Mouse (Mus musculus): ENCODE data around the gene Ivns1abp. TPM values are rescaled to one million over a fixed set of nuclear protein-coding genes. Genes with fewer than 3 reads are reported as not detected.

Gene Ivns1abp
- total and polyA plus RNA-seq, 3 experiments: 77.6 to 216 (median 197) TPM

- peaks cover 0 to 14% of the 10 kb centered on the region in 2 experiments; a peak in 1 of 4 replicates for H3K4me1 ChIP-seq (ENCODE audit: control insufficient read depth in 1 of 2, insufficient read depth in 2 of 2)
- no peaks in the 10 kb centered on the region for H3K36me3 ChIP-seq (replicated peaks in 1 of 2; ENCODE audit: control insufficient read depth in 1 of 2, insufficient read depth in 1 of 2, low read length in 1 of 2)
- no peak overlapping the region for H3K4me3 ChIP-seq (replicated peaks in 1 of 3; ENCODE audit: low read depth in 2 of 3, low read length in 2 of 3, poor library complexity in 1 of 3)
- dilution Hi-C loops (cut with MboI; ENCODE audit: extremely low pct_ligation_motif_present, extremely low pct_unique_long_range_greater_than_20kb, low sequenced_read_pairs) (no loop called here), in situ Hi-C loops (cut with MboI; ENCODE audit: low pct_ligation_motif_present, low pct_unique_long_range_greater_than_20kb, low sequenced_read_pairs) (no loop called here)
- H3K79me2 ChIP-seq (replicated peaks; ENCODE audit: control insufficient read depth, extremely low read depth, insufficient read depth, poor library complexity, severe bottlenecking): no peaks in the 10 kb centered on the region
- TF ChIP-seq USF2 (conservative IDR thresholded peaks at IDR 0.05; ENCODE audit: low read depth, low read length) (no peak), ZMIZ1 (IDR thresholded peaks at IDR 0.05; ENCODE audit: low read depth, low read length) (no peak), EP300 (IDR thresholded peaks at IDR 0.05; ENCODE audit: low read length) (no peak), ELF1 (IDR thresholded peaks at IDR 0.05; ENCODE audit: low read depth, low read length) (no peak), MXI1 (IDR thresholded peaks at IDR 0.05; ENCODE audit: low read depth, low read length) (no peak), SMC3 (IDR thresholded peaks at IDR 0.05; ENCODE audit: low read depth, low read length) (no peak), ETS1 (conservative IDR thresholded peaks at IDR 0.05; ENCODE audit: low read depth, low read length) (no peak), POLR2A (IDR thresholded peaks at IDR 0.05; ENCODE audit: low read depth, low read length) (no peak), E2F4 (IDR thresholded peaks at IDR 0.05; ENCODE audit: insufficient replicate concordance, low read depth, low read length) (no peak), CHD1 (IDR thresholded peaks at IDR 0.05; ENCODE audit: low read depth, low read length) (no peak), RCOR1 (conservative IDR thresholded peaks at IDR 0.05; ENCODE audit: low read depth, low read length) (no peak)
- H3K9me3 ChIP-seq (replicated peaks; ENCODE audit: low read length): no peaks in the 10 kb centered on the region
- H3K27ac ChIP-seq (ENCODE audit: insufficient read depth, low read depth): no peak overlapping the region
- no peak overlapping the region for H3K4me2 ChIP-seq (ENCODE audit: insufficient read depth, low read depth, poor library complexity, severe bottlenecking)
- H3K27me3 ChIP-seq (replicated peaks): no peaks in the 10 kb centered on the region
- no peak overlapping the region for H3K9ac ChIP-seq (ENCODE audit: insufficient read depth, low read depth)
- no peak for DNase-seq (ENCODE audit: extremely low read depth)
Observed at GRCm38 (mm10) chr1:151325328-151325727, 18.9 kb upstream of the Ivns1abp start.

GRCm38 (mm10) chr1:151328341-151329097, 15.8 kb upstream of the Ivns1abp start:
- H3K27me3 ChIP-seq (replicated peaks): no peaks in the 10 kb centered on the region
- H3K27ac ChIP-seq (ENCODE audit: insufficient read depth, low read depth): no peak overlapping the region
- no peak overlapping the region for H3K4me3 ChIP-seq (replicated peaks in 1 of 3; ENCODE audit: low read depth in 2 of 3, low read length in 2 of 3, poor library complexity in 1 of 3)
- dilution Hi-C loops (cut with MboI; ENCODE audit: extremely low pct_ligation_motif_present, extremely low pct_unique_long_range_greater_than_20kb, low sequenced_read_pairs) (no loop called here), in situ Hi-C loops (cut with MboI; ENCODE audit: low pct_ligation_motif_present, low pct_unique_long_range_greater_than_20kb, low sequenced_read_pairs) (no loop called here)
- DNase-seq (ENCODE audit: extremely low read depth): no peak
- H3K79me2 ChIP-seq (replicated peaks; ENCODE audit: control insufficient read depth, extremely low read depth, insufficient read depth, poor library complexity, severe bottlenecking): no peaks in the 10 kb centered on the region
- H3K4me2 ChIP-seq (ENCODE audit: insufficient read depth, low read depth, poor library complexity, severe bottlenecking): no peak overlapping the region
- TF ChIP-seq POLR2A (IDR thresholded peaks at IDR 0.05; ENCODE audit: low read depth, low read length): no peak
- TF ChIP-seq HCFC1 (IDR thresholded peaks at IDR 0.05; ENCODE audit: low read depth, low read length): no peak
- TF ChIP-seq EP300 (IDR thresholded peaks at IDR 0.05; ENCODE audit: low read length): no peak
- TF ChIP-seq CHD2 (IDR thresholded peaks at IDR 0.05; ENCODE audit: low read length): no peak
- no peak for TF ChIP-seq NELFE (IDR thresholded peaks at IDR 0.05; ENCODE audit: low read depth, low read length)
- TF ChIP-seq RAD21 (IDR thresholded peaks at IDR 0.05; ENCODE audit: low read depth, low read length): no peak
- no peak for TF ChIP-seq SIN3A (IDR thresholded peaks at IDR 0.05; ENCODE audit: low read length)
- no peak for TF ChIP-seq MEF2A (IDR thresholded peaks at IDR 0.05; ENCODE audit: borderline replicate concordance, low read depth, low read length)
- TF ChIP-seq JUN (IDR thresholded peaks at IDR 0.05; ENCODE audit: insufficient read depth, low read depth, low read length): no peak
- no peak for TF ChIP-seq TCF12 (IDR thresholded peaks at IDR 0.05; ENCODE audit: low read depth, low read length)
- no peak for TF ChIP-seq TBP (conservative IDR thresholded peaks at IDR 0.05; ENCODE audit: low read depth, low read length)
- no peak for TF ChIP-seq CTCF (conservative IDR thresholded peaks at IDR 0.05 in 1 of 2, IDR thresholded peaks at IDR 0.05 in 1 of 2; ENCODE audit: low read depth in 2 of 2, low read length in 2 of 2)
- TF ChIP-seq MAFK (IDR thresholded peaks at IDR 0.05; ENCODE audit: insufficient replicate concordance, low read length): no peak
- TF ChIP-seq E2F4 (IDR thresholded peaks at IDR 0.05; ENCODE audit: insufficient replicate concordance, low read depth, low read length): no peak
- TF ChIP-seq KAT2A (IDR thresholded peaks at IDR 0.05; ENCODE audit: insufficient replicate concordance, low read length): no peak
- no peak for TF ChIP-seq RCOR1 (conservative IDR thresholded peaks at IDR 0.05; ENCODE audit: low read depth, low read length)
- peaks cover 0 to 17% of the 10 kb centered on the region in 2 experiments; a peak in 1 of 4 replicates for H3K4me1 ChIP-seq (ENCODE audit: control insufficient read depth in 1 of 2, insufficient read depth in 2 of 2)
- H3K36me3 ChIP-seq (replicated peaks in 1 of 2; ENCODE audit: control insufficient read depth in 1 of 2, insufficient read depth in 1 of 2, low read length in 1 of 2): no peaks in the 10 kb centered on the region
- no peaks in the 10 kb centered on the region for H3K9me3 ChIP-seq (replicated peaks; ENCODE audit: low read length)
- H3K9ac ChIP-seq (ENCODE audit: insufficient read depth, low read depth): no peak overlapping the region
